Mouse (Mus musculus): ENCODE results near the gene Tnfsf4.

Tnfsf4 gene

DNA sequence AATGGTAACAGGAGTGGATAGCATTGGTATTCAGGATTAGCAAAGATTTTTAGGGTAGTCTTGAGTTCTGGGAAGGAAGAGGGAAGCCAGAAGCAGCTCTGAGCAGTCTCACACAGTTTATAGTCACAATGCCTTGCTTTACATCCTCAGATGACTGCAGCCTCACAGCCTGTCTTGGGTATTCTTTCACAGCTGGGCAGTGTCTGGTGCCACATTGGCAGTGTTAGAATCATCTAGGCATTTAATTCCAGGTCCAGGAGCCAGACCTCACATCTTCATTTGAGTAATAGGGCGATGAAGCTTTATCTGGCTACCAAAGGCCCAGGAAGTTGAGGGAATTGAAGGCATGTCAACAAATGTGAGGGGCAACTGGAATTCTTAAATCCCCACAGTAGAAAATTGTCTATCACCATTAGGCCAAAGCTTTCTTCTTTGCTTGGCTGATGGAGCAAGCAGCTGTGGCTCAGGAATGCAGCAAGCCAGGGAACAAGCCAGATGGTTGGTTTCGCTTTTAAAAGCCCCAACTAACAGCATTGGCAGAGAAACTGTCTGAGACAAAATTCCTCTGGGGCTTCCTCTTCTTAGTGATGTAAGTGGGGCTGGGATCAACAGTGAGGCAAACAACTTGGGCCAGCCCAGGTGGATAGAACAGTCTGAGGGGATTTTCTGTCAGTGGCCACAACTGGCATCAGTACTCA lies 68.3 kb downstream of the Tnfsf4 start:
- DNase-seq: no peak

All from cerebellum, adult 9-10 months (tissue).